Mouse (Mus musculus) kidney, adult 9 months (tissue): ENCODE measurements around the gene Cep128.
A peak's percentile ranks its signal among the peaks of the same experiment; 100 is the strongest.
"Not testable (repeated sequence)": the region's sequence is repeated elsewhere in the genome, so short reads cannot be mapped to it uniquely, and the experiment has no call there.

Source experiments
- DNase-seq: peaks from one replicate; pipeline ENCODE4 v3.0.0; 2022

Cep128 gene

GRCm38 (mm10) chr12:91384281-91385017, at the start of gene Cep128, which contains the start of gene Tshr:
TSS of gene Cep128 (minus strand) at chr12:91384409.
TSS of gene Tshr (plus strand) at chr12:91384563.
- DNase-seq = peak; percentile 97

- no peak for DNase-seq
Observed at GRCm38 (mm10) chr12:91427129-91427528, 42.9 kb upstream of the Cep128 start.

- DNase-seq = no peak
Observed at GRCm38 (mm10) chr12:91426499-91426898, 42.3 kb upstream of the Cep128 start.

- peak; percentile 43 for DNase-seq
Observed at GRCm38 (mm10) chr12:91423125-91423820, 39.1 kb upstream of the Cep128 start.

- DNase-seq = no peak
Observed at GRCm38 (mm10) chr12:91421272-91421671, 37.1 kb upstream of the Cep128 start.

GRCm38 (mm10) chr12:91418791-91419190, 34.6 kb upstream of the Cep128 start:
- DNase-seq = peak; percentile 79

- no peak for DNase-seq
Observed at GRCm38 (mm10) chr12:91416828-91417227, 32.6 kb upstream of the Cep128 start.

GRCm38 (mm10) chr12:91415112-91415511, 30.9 kb upstream of the Cep128 start:
- no peak for DNase-seq

GRCm38 (mm10) chr12:91412461-91413182, 28.4 kb upstream of the Cep128 start:
- no peak for DNase-seq

- DNase-seq = no peak
Observed at GRCm38 (mm10) chr12:91410306-91410705, 26.1 kb upstream of the Cep128 start.

GRCm38 (mm10) chr12:91401049-91401352, 16.8 kb upstream of the Cep128 start:
- DNase-seq = no peak

- peak; percentile 73 for DNase-seq
Observed at GRCm38 (mm10) chr12:91400232-91401048, 16.2 kb upstream of the Cep128 start.

GRCm38 (mm10) chr12:91383516-91384264, 519 bp downstream of the Cep128 start:
- no peak for DNase-seq

- no peak for DNase-seq
Observed at GRCm38 (mm10) chr12:91369173-91369572, 15.0 kb downstream of the Cep128 start.

GRCm38 (mm10) chr12:91353783-91354182, 30.4 kb downstream of the Cep128 start:
- DNase-seq = no peak

- DNase-seq = not testable (repeated sequence)
Observed at GRCm38 (mm10) chr12:91338656-91339055, 45.6 kb downstream of the Cep128 start.

GRCm38 (mm10) chr12:91327527-91327926, 56.7 kb downstream of the Cep128 start:
- no peak for DNase-seq

- DNase-seq = peak; percentile 35
Observed at GRCm38 (mm10) chr12:91326104-91326503, 58.1 kb downstream of the Cep128 start.

GRCm38 (mm10) chr12:91315026-91315425, 69.2 kb downstream of the Cep128 start:
- DNase-seq = no peak

- DNase-seq = peak; percentile 23
Observed at GRCm38 (mm10) chr12:91313974-91314587, 70.1 kb downstream of the Cep128 start.

GRCm38 (mm10) chr12:91312591-91312990, 71.6 kb downstream of the Cep128 start:
- DNase-seq = no peak

- DNase-seq = no peak
Observed at GRCm38 (mm10) chr12:91307733-91308132, 76.5 kb downstream of the Cep128 start.
